Mouse (Mus musculus): Measurements from ENCODE around the gene A930018P22Rik.

DNA sequence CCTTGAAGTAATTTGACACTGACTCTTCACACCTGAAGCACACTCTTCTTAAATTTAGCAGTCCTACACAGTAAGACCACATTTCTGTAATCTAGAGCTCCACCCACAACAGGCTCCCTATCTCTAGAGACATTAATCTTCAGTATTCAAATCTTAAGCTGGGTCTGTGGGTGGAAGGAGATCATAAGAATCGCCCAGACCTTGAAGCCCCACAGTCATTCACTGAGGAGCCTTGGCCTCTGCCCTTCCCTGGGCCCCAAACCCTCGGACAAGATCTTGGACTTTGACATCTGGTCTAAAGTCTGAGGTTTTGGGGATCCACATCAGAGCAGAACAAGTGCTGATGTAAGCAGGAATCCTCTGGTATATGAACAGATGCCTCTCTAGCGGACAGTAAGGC lies 971 bp downstream of the A930018P22Rik start:
- TF ChIP-seq CTCF (IDR thresholded peaks at IDR 0.05; ENCODE audit: low read depth, low read length): no peak
- no peak for TF ChIP-seq GATA2 (IDR thresholded peaks at IDR 0.05; ENCODE audit: borderline replicate concordance, low read depth, low read length)

Measured in G1E (cell line).